Mouse (Mus musculus) lung, adult 2 months (tissue): Measurements from ENCODE around the gene Mrpl40. TPM values are rescaled to one million over a fixed set of nuclear protein-coding genes. Genes with fewer than 3 reads are reported as not detected.
"Not testable (repeated sequence)": the region's sequence is repeated elsewhere in the genome, so short reads cannot be mapped to it uniquely, and the experiment has no call there.

ENCODE experiments used
- DNase-seq: peaks from one replicate; pipeline ENCODE4 v3.0.0; 2022
- H3K4me1 ChIP-seq: fragments of 200-500 bp; 2 replicates; pipeline ENCODE4 v1.6.1; 2011; ENCODE audit warnings: low read length; ENCODE audit not compliant: control insufficient read depth, insufficient read depth
- H3K4me3 ChIP-seq: fragments of 200-500 bp; replicated peaks from 2 replicates; pipeline ENCODE3; 2011; ENCODE audit warnings: low read depth, mild to moderate bottlenecking, control low read depth, low read length; ENCODE audit errors: extremely low read depth
- CTCF ChIP-seq: fragments of 200-500 bp; IDR thresholded peaks from 2 replicates; pipeline ENCODE4 v1.5.1; 2011; ENCODE audit warnings: mild to moderate bottlenecking, low read length, control low read depth; ENCODE audit not compliant: insufficient read depth
- POLR2A ChIP-seq: fragments of 200-500 bp; IDR thresholded peaks from 2 replicates; pipeline ENCODE4 v1.6.1; 2011; ENCODE audit warnings: low read depth, mild to moderate bottlenecking, control low read depth, low read length, borderline replicate concordance; ENCODE audit errors: extremely low read depth
- WGBS: fragments of 180-500 bp; shearing (Covaris S2); methylation state at CpG from one replicate; pipeline ENCODE4 v1.1.7; 2018; 5-methylcytosine and 5-hydroxymethylcytosine counted together
- polyA plus RNA-seq: library from polyadenylated mRNA; depleted of rRNA; stranded (reverse); fragments of >200 nt; gene quantifications from 2 replicates; pipeline ENCODE4 v1.2.3, GENCODE M21; 2012

Mrpl40 gene
- polyA plus RNA-seq, 1 experiment, result 10.4 TPM

- TF ChIP-seq POLR2A (no peak), CTCF (no peak)
- Histone ChIP-seq H3K4me1 (peaks cover 4% of the 10 kb centered on the region; the same call in 1 of the 2 replicates), H3K4me3 (peak overlapping the region; percentile 98)
- peak; percentile 34 for DNase-seq
- under 1% methylated on average over 42 of the region's 43 CpGs for WGBS
These were observed 876 bp upstream of the Mrpl40 start for GRCm38 (mm10) chr16:18877386-18878090.

GRCm38 (mm10) chr16:18876091-18876441 lies 596 bp downstream of the Mrpl40 start:
- WGBS, result under 1% methylated on average over 17 of the region's 17 CpGs
- peaks cover 4% of the 10 kb centered on the region; the same call in 1 of the 2 replicates for H3K4me1 ChIP-seq
- H3K4me3 ChIP-seq, result peak overlapping the region; percentile 60
- no peak for DNase-seq
- TF ChIP-seq CTCF (no peak), POLR2A (no peak)

GRCm38 (mm10) chr16:18870495-18870894 lies 6.2 kb downstream of the Mrpl40 start:
- DNase-seq, H3K4me1 ChIP-seq, H3K4me3 ChIP-seq: not testable (repeated sequence)
- WGBS, result 68% methylated on average over 1 of the region's 1 CpGs

- no peak for DNase-seq
- H3K4me1 ChIP-seq, result no peaks in the 10 kb centered on the region
- WGBS, result 54% methylated on average over 1 of the region's 1 CpGs
- no peak overlapping the region for H3K4me3 ChIP-seq
- no peak for TF ChIP-seq CTCF
- TF ChIP-seq POLR2A, result no peak
These were observed 16.5 kb downstream of the Mrpl40 start for GRCm38 (mm10) chr16:18860186-18860585.

GRCm38 (mm10) chr16:18858551-18858950 lies 18.1 kb downstream of the Mrpl40 start:
- no peaks in the 10 kb centered on the region for H3K4me1 ChIP-seq
- TF ChIP-seq POLR2A, result no peak
- no peak for TF ChIP-seq CTCF
- H3K4me3 ChIP-seq, result no peak overlapping the region
- DNase-seq, result no peak

GRCm38 (mm10) chr16:18849521-18850190 lies 27.0 kb downstream of the Mrpl40 start:
- not testable (repeated sequence) for H3K4me1 ChIP-seq, DNase-seq, H3K4me3 ChIP-seq
- WGBS, result 86% methylated on average over 16 of the region's 17 CpGs

GRCm38 (mm10) chr16:18846301-18846820 lies 30.3 kb downstream of the Mrpl40 start:
- TF ChIP-seq POLR2A (no peak), CTCF (no peak)
- DNase-seq, result no peak
- Histone ChIP-seq H3K4me1 (no peaks in the 10 kb centered on the region), H3K4me3 (no peak overlapping the region)
- whole genome bisulfite sequencing, result 85% methylated on average over 15 of the region's 15 CpGs

- H3K4me3 ChIP-seq, result no peak overlapping the region
- peaks cover 4% of the 10 kb centered on the region; the same call in 1 of the 2 replicates for H3K4me1 ChIP-seq
- WGBS, result 87% methylated on average over 4 of the region's 4 CpGs
- DNase-seq, result no peak
- no peak for TF ChIP-seq CTCF
- TF ChIP-seq POLR2A, result no peak
These were observed 38.3 kb downstream of the Mrpl40 start for GRCm38 (mm10) chr16:18838346-18838745.

- peak; percentile 94 for DNase-seq
- peaks cover 4% of the 10 kb centered on the region; the same call in 1 of the 2 replicates for H3K4me1 ChIP-seq
- TF ChIP-seq CTCF (no peak), POLR2A (peak; percentile 92)
- WGBS, result 2% methylated on average over 46 of the region's 46 CpGs
- peak within 1 kb of the TSS; percentile 95 for H3K4me3 ChIP-seq
These were observed 40.0 kb downstream of the Mrpl40 start, which contains the start of the genes 2510002D24Rik and Gm28539 for GRCm38 (mm10) chr16:18836468-18837208. TSS of gene 2510002D24Rik (plus strand) at chr16:18836578. TSS of gene Gm28539 (plus strand) at chr16:18836584.
